ENCODE assay signal across 8 mouse cellular contexts in genomic region chr17:33629487-33630125, GRCm38 (mm10). TPM values are rescaled to one million over a fixed set of nuclear protein-coding genes. Genes with fewer than 3 reads are reported as not detected.
DNase-seq lines count a peak whose midpoint lies in the region; ATAC-seq and TF ChIP-seq lines count a peak whose summit lies in the region.

No protein-coding gene starts in this region.

- WGBS in kidney, embryonic 14.5 days, result 70% methylated on average over 12 of the region's 12 CpGs
- WGBS in forebrain, embryonic 10.5 days, result 76% methylated on average over 12 of the region's 12 CpGs
- 65% methylated on average over 12 of the region's 12 CpGs for WGBS in limb, embryonic 15.5 days
- WGBS in stomach, postnatal 0 days, result 58% methylated on average over 12 of the region's 12 CpGs

- H3K79me2 ChIP-seq in MEL (ENCODE audit: control insufficient read depth, insufficient read depth, low read length, poor library complexity), result peaks cover 1% of the 10 kb centered on the region; the same call in 1 of the 2 replicates

- TF ChIP-seq POLR2A in MEL (IDR thresholded peaks at IDR 0.05; ENCODE audit: control insufficient read depth in 1 of 2, insufficient read depth in 1 of 2, low read depth in 1 of 2, low read length in 2 of 2, poor library complexity in 1 of 2), result no peak; a peak in 1 of 4 replicates

- H3K4me2 ChIP-seq in kidney, embryonic 14.5 days (replicated peaks; ENCODE audit: low read depth, low read length), result peak overlapping the region; percentile 46
- peak overlapping the region; percentile 58 for H3K4me2 ChIP-seq in limb, embryonic 15.5 days
- peak overlapping the region; percentile 74 for H3K4me2 ChIP-seq in stomach, postnatal 0 days (replicated peaks; ENCODE audit: low read depth)

- ATAC-seq in kidney, embryonic 14.5 days (ENCODE audit: low FRiP score, low TSS enrichment), result peak; percentile 24
- no peak for ATAC-seq in limb, embryonic 15.5 days (ENCODE audit: insufficient number of reproducible peaks, low FRiP score, low TSS enrichment, low read depth)
- ATAC-seq in stomach, postnatal 0 days (ENCODE audit: low FRiP score, low TSS enrichment), result peak; percentile 4; the same call in 1 of the 2 replicates

- DNase-seq in kidney, postnatal 36 days, result no peak
- DNase-seq in MEL (ENCODE audit: low read depth, low spot score) (no peak), MN1 (ENCODE audit: low spot score) (no peak)
- no peak for DNase-seq in forebrain, embryonic 10.5 days (ENCODE audit: extremely low spot score, low spot score)
- peak; percentile 18 for DNase-seq in stomach, postnatal 0 days (ENCODE audit: low spot score)
- no peak for DNase-seq in testis, postnatal 10 days (ENCODE audit: low spot score)

- peaks cover 13% of the 10 kb centered on the region; the same call in 1 of the 2 replicates for H3K36me3 ChIP-seq in kidney, embryonic 14.5 days (ENCODE audit: control insufficient read depth, insufficient read depth, low read length)
- H3K36me3 ChIP-seq in MEL (ENCODE audit: control insufficient read depth in 1 of 2, insufficient read depth in 2 of 2, low read length in 2 of 2), result peaks cover 0 to 7% of the 10 kb centered on the region in 2 experiments; a peak in 2 of 4 replicates
- H3K36me3 ChIP-seq in forebrain, embryonic 10.5 days (replicated peaks), result peaks cover 40% of the 10 kb centered on the region
- peaks cover 28% of the 10 kb centered on the region for H3K36me3 ChIP-seq in limb, embryonic 15.5 days
- peaks cover 12% of the 10 kb centered on the region; the same call in 1 of the 2 replicates for H3K36me3 ChIP-seq in stomach, postnatal 0 days (ENCODE audit: control insufficient read depth, insufficient read depth, low read length)

- peak in 1 of 2 experiments; percentile 62; a peak in 3 of 4 replicates for TF ChIP-seq EP300 in MEL (IDR thresholded peaks at IDR 0.05; ENCODE audit: low read depth in 1 of 2, low read length in 2 of 2)
- no peak for TF ChIP-seq EP300 in stomach, postnatal 0 days (optimal IDR thresholded peaks at IDR 0.05)

- peak overlapping the region; percentile 55 for H3K4me3 ChIP-seq in kidney, embryonic 14.5 days (ENCODE audit: low read length)
- H3K4me3 ChIP-seq in MEL (ENCODE audit: control insufficient read depth in 1 of 2, insufficient read depth in 1 of 2, low read depth in 2 of 2, low read length in 2 of 2), result peak overlapping the region; percentile 74 to 82
- peak overlapping the region; percentile 78 for H3K4me3 ChIP-seq in forebrain, embryonic 10.5 days
- peak overlapping the region; percentile 78 for H3K4me3 ChIP-seq in limb, embryonic 15.5 days
- peak overlapping the region; percentile 71 for H3K4me3 ChIP-seq in stomach, postnatal 0 days (ENCODE audit: low read depth, low read length)

- no peak for TF ChIP-seq CTCF in MEL (IDR thresholded peaks at IDR 0.05 in 2 of 3, conservative IDR thresholded peaks at IDR 0.05 in 1 of 3; ENCODE audit: control insufficient read depth in 1 of 3, insufficient read depth in 1 of 3, low read depth in 2 of 3, low read length in 3 of 3, poor library complexity in 1 of 3, severe bottlenecking in 1 of 3)
- no peak for TF ChIP-seq CTCF in stomach, postnatal 0 days (IDR thresholded peaks at IDR 0.05; ENCODE audit: low read depth)

- H3K9me3 ChIP-seq in kidney, embryonic 14.5 days (ENCODE audit: control insufficient read depth, low read length), result no peaks in the 10 kb centered on the region
- H3K9me3 ChIP-seq in MEL (replicated peaks; ENCODE audit: insufficient read depth, low read length), result no peaks in the 10 kb centered on the region
- H3K9me3 ChIP-seq in forebrain, embryonic 10.5 days, result no peaks in the 10 kb centered on the region
- no peaks in the 10 kb centered on the region for H3K9me3 ChIP-seq in limb, embryonic 15.5 days
- no peaks in the 10 kb centered on the region for H3K9me3 ChIP-seq in stomach, postnatal 0 days (ENCODE audit: control insufficient read depth, low read length)

- H3K9ac ChIP-seq in kidney, embryonic 14.5 days (ENCODE audit: low read depth, low read length), result peak overlapping the region; percentile 68
- peak overlapping the region; percentile 92 for H3K9ac ChIP-seq in MEL (ENCODE audit: control insufficient read depth, low read depth, low read length, poor library complexity, severe bottlenecking)
- H3K9ac ChIP-seq in limb, embryonic 15.5 days, result peak overlapping the region; percentile 71
- peak overlapping the region; percentile 83 for H3K9ac ChIP-seq in stomach, postnatal 0 days (ENCODE audit: low read length)

- peaks cover 12% of the 10 kb centered on the region; the same call in 1 of the 2 replicates for H3K4me1 ChIP-seq in kidney, embryonic 14.5 days (ENCODE audit: control insufficient read depth, insufficient read depth, low read length)
- peaks cover 0 to 12% of the 10 kb centered on the region in 2 experiments; a peak in 2 of 4 replicates for H3K4me1 ChIP-seq in MEL (ENCODE audit: control insufficient read depth in 1 of 2, insufficient read depth in 2 of 2, low read length in 2 of 2)
- H3K4me1 ChIP-seq in forebrain, embryonic 10.5 days, result peaks cover 22% of the 10 kb centered on the region
- peaks cover 20% of the 10 kb centered on the region for H3K4me1 ChIP-seq in limb, embryonic 15.5 days
- H3K4me1 ChIP-seq in stomach, postnatal 0 days (replicated peaks; ENCODE audit: control insufficient read depth, insufficient read depth), result peaks cover 3% of the 10 kb centered on the region

- no peak for TF ChIP-seq RAD21 in MEL (IDR thresholded peaks at IDR 0.05; ENCODE audit: low read depth, low read length)

- H3K27ac ChIP-seq in kidney, embryonic 14.5 days (ENCODE audit: low read depth, low read length), result peak overlapping the region; percentile 94; the same call in 1 of the 2 replicates
- peak overlapping the region; percentile 95 for H3K27ac ChIP-seq in MEL (ENCODE audit: control insufficient read depth, low read depth, low read length)
- peak overlapping the region; percentile 99 for H3K27ac ChIP-seq in forebrain, embryonic 10.5 days
- peak overlapping the region; percentile 100 for H3K27ac ChIP-seq in limb, embryonic 15.5 days
- peak overlapping the region; percentile 98 for H3K27ac ChIP-seq in stomach, postnatal 0 days (replicated peaks)

- H3K27me3 ChIP-seq in kidney, embryonic 14.5 days (ENCODE audit: control insufficient read depth, insufficient read depth, low read length), result no peaks in the 10 kb centered on the region
- H3K27me3 ChIP-seq in MEL (ENCODE audit: control insufficient read depth in 1 of 2, insufficient read depth in 2 of 2, low read length in 2 of 2), result no peaks in the 10 kb centered on the region
- no peaks in the 10 kb centered on the region for H3K27me3 ChIP-seq in forebrain, embryonic 10.5 days (ENCODE audit: poor library complexity, severe bottlenecking)
- no peaks in the 10 kb centered on the region for H3K27me3 ChIP-seq in limb, embryonic 15.5 days
- no peaks in the 10 kb centered on the region for H3K27me3 ChIP-seq in stomach, postnatal 0 days (ENCODE audit: control insufficient read depth, insufficient read depth, low read length)

TF ChIP-seq in MEL, 35 proteins besides CTCF, POLR2A, EP300 and RAD21 (continues in another document):
- TF ChIP-seq E2F4 (IDR thresholded peaks at IDR 0.05; ENCODE audit: borderline replicate concordance, low read depth, low read length) (no peak), SMC3 (IDR thresholded peaks at IDR 0.05; ENCODE audit: low read depth, low read length) (no peak), CHD1 (IDR thresholded peaks at IDR 0.05; ENCODE audit: low read depth, low read length) (no peak), JUND (IDR thresholded peaks at IDR 0.05; ENCODE audit: low read depth, low read length) (0 out of 2 replicates have a peak, but pooled peaks have one; percentile 53), TCF12 (IDR thresholded peaks at IDR 0.05; ENCODE audit: low read depth, low read length) (no peak), ZMIZ1 (IDR thresholded peaks at IDR 0.05; ENCODE audit: low read depth, low read length) (no peak), RCOR1 (IDR thresholded peaks at IDR 0.05; ENCODE audit: low read depth, low read length) (peak; percentile 46; the same call in 1 of the 2 replicates), GATA1 (IDR thresholded peaks at IDR 0.05; ENCODE audit: low read depth, low read length) (peak; percentile 86), MAX (IDR thresholded peaks at IDR 0.05; ENCODE audit: low read length) (no peak), ETS1 (IDR thresholded peaks at IDR 0.05; ENCODE audit: low read depth, low read length) (peak; percentile 51), SIN3A (IDR thresholded peaks at IDR 0.05; ENCODE audit: low read length) (peak; percentile 50; the same call in 1 of the 2 replicates), ZKSCAN1 (IDR thresholded peaks at IDR 0.05; ENCODE audit: low read depth, low read length) (no peak)

RNA-seq across cellular contexts. Expression of gene Zfp414, which starts 0.7 kb away (rescaled TPM):
- polyA plus RNA-seq in kidney, embryonic 14.5 days (2014; fragmentation: Nextera tagmentation; extraction: Ambion mirVana), result 73.1 and 82.9 TPM in 2 replicates
- total RNA-seq in MEL (2012; rRNA removed), result 8.1 and 8.6 TPM in 2 replicates
- 10 to 100 TPM in 1 of 2 experiments, not detected in 1; 52.2 TPM for polyA plus RNA-seq in MEL (2012; ENCODE audit: insufficient read depth in 1 of 2, insufficient read length in 2 of 2, low read depth in 1 of 2, low replicate concordance in 2 of 2, missing spikeins in 1 of 2)
- polyA plus RNA-seq in forebrain, embryonic 10.5 days (2016; fragmentation: Nextera tagmentation; extraction: Ambion mirVana), result 47.6 and 51.2 TPM in 2 replicates
- 40.5 and 42.4 TPM in 2 replicates for polyA plus RNA-seq in limb, embryonic 15.5 days (2015; fragmentation: Nextera tagmentation; extraction: Ambion mirVana)
- 23.7 and 27.5 TPM in 2 replicates for polyA plus RNA-seq in stomach, postnatal 0 days (2015; fragmentation: Nextera tagmentation; extraction: Ambion mirVana)

RNA-seq across cellular contexts. Expression of gene Pram1, which starts 8.2 kb away (rescaled TPM):
- polyA plus RNA-seq in kidney, embryonic 14.5 days (2014; fragmentation: Nextera tagmentation; extraction: Ambion mirVana), result 0.66 and 0.81 TPM in 2 replicates
- total RNA-seq in MEL (2012; rRNA removed), result 0.12 TPM in 1 of 2 replicates, not detected in the other
- polyA plus RNA-seq in MEL (2012; ENCODE audit: insufficient read depth in 1 of 2, insufficient read length in 2 of 2, low read depth in 1 of 2, low replicate concordance in 2 of 2, missing spikeins in 1 of 2), result 1 to 10 TPM in 1 of 2 experiments, not detected in 1; 1.6 TPM
- polyA plus RNA-seq in forebrain, embryonic 10.5 days (2016; fragmentation: Nextera tagmentation; extraction: Ambion mirVana), result 0.31 and 0.39 TPM in 2 replicates
- polyA plus RNA-seq in limb, embryonic 15.5 days (2015; fragmentation: Nextera tagmentation; extraction: Ambion mirVana), result 0.27 and 0.34 TPM in 2 replicates
- 0.19 and 0.27 TPM in 2 replicates for polyA plus RNA-seq in stomach, postnatal 0 days (2015; fragmentation: Nextera tagmentation; extraction: Ambion mirVana)

RNA-seq across cellular contexts. Expression of gene Hnrnpm, which starts 57.1 kb away (rescaled TPM):
- polyA plus RNA-seq in kidney, embryonic 14.5 days (2014; fragmentation: Nextera tagmentation; extraction: Ambion mirVana), result 375 and 422 TPM in 2 replicates
- 203 and 224 TPM in 2 replicates for total RNA-seq in MEL (2012; rRNA removed)
- polyA plus RNA-seq in MEL (2012; ENCODE audit: insufficient read depth in 1 of 2, insufficient read length in 2 of 2, low read depth in 1 of 2, low replicate concordance in 2 of 2, missing spikeins in 1 of 2), result 100 to 1,000 TPM; 420 to 473 TPM
- polyA plus RNA-seq in forebrain, embryonic 10.5 days (2016; fragmentation: Nextera tagmentation; extraction: Ambion mirVana), result 515 and 568 TPM in 2 replicates
- polyA plus RNA-seq in limb, embryonic 15.5 days (2015; fragmentation: Nextera tagmentation; extraction: Ambion mirVana), result 274 and 281 TPM in 2 replicates
- 115 and 122 TPM in 2 replicates for polyA plus RNA-seq in stomach, postnatal 0 days (2015; fragmentation: Nextera tagmentation; extraction: Ambion mirVana)
